Mouse (Mus musculus) heart, postnatal 0 days (tissue): Measurements from ENCODE around the gene Ntrk3. TPM values are rescaled to one million over a fixed set of nuclear protein-coding genes. Genes with fewer than 3 reads are reported as not detected.
A peak's percentile ranks its signal among the peaks of the same experiment; 100 is the strongest.

Source experiments
- ATAC-seq: fragments of 200-750 bp; cut with Nextera tagmentation; 2 replicates; pipeline ENCODE4 v1.8.0; 2017; ENCODE audit warnings: low read depth, moderate number of reproducible peaks, moderate library complexity; ENCODE audit not compliant: insufficient read depth
- DNase-seq: peaks from one replicate; pipeline ENCODE4 v3.0.0-alpha.2; 2016; ENCODE audit warnings: low spot score
- H3K27ac ChIP-seq: fragments of 300-500 bp; sonication (generic); 2 replicates; pipeline ENCODE4 v1.5.1; 2014; ENCODE audit warnings: low read depth, mild to moderate bottlenecking
- H3K27me3 ChIP-seq: fragments of 300-500 bp; sonication (generic); 2 replicates; pipeline ENCODE4 v1.6.1; 2014; ENCODE audit warnings: low read length, mixed read lengths; ENCODE audit not compliant: control insufficient read depth, insufficient read depth
- H3K36me3 ChIP-seq: fragments of 300-500 bp; sonication (generic); replicated peaks from 2 replicates; pipeline ENCODE4 v1.6.1; 2014; ENCODE audit warnings: low read length, mixed read lengths; ENCODE audit not compliant: control insufficient read depth, insufficient read depth
- H3K4me1 ChIP-seq: fragments of 300-500 bp; sonication (generic); 2 replicates; pipeline ENCODE4 v1.6.1; 2014; ENCODE audit warnings: antibody characterized with exemption; ENCODE audit not compliant: control insufficient read depth, insufficient read depth
- H3K4me2 ChIP-seq: fragments of 300-500 bp; sonication (generic); 2 replicates; pipeline ENCODE4 v1.6.1; 2014; ENCODE audit warnings: low read depth, mild to moderate bottlenecking, low read length, moderate library complexity
- H3K4me3 ChIP-seq: fragments of 300-500 bp; sonication (generic); 2 replicates; pipeline ENCODE4 v1.5.1; 2014; ENCODE audit warnings: low read depth, low read length
- H3K9ac ChIP-seq: fragments of 300-500 bp; sonication (generic); replicated peaks from 2 replicates; pipeline ENCODE4 v1.6.1; 2014; ENCODE audit warnings: low read depth, low read length, mixed read lengths
- H3K9me3 ChIP-seq: fragments of 300-500 bp; sonication (generic); replicated peaks from 2 replicates; pipeline ENCODE4 v1.6.1; 2016; ENCODE audit warnings: low read length; ENCODE audit not compliant: control insufficient read depth
- CTCF ChIP-seq: IDR thresholded peaks from 2 replicates; pipeline ENCODE4 v1.5.1; 2016; ENCODE audit warnings: antibody characterized with exemption, control low read depth, low read depth
- EP300 ChIP-seq: IDR thresholded peaks from 2 replicates; pipeline ENCODE4 v1.6.1; 2016; ENCODE audit warnings: antibody characterized with exemption, low read depth
- WGBS: fragments of 180-500 bp; shearing (Covaris S2); extraction: QIAGEN DNeasy Blood & Tissue Kit; methylation state at CpG from one replicate; pipeline ENCODE4 v1.1.7; 2014; 5-methylcytosine and 5-hydroxymethylcytosine counted together
- polyA plus RNA-seq: library from polyadenylated mRNA; unstranded; fragments of >200 nt; fragmentation: Nextera tagmentation; extraction: Ambion mirVana; gene quantifications from 2 replicates; pipeline ENCODE4 v1.2.1, GENCODE M21; 2015
- total RNA-seq: library from RNA; depleted of rRNA; stranded (reverse); fragments of >200 nt; gene quantifications from 2 replicates; pipeline ENCODE4 v1.2.3, GENCODE M21; 2014; ENCODE audit warnings: low replicate concordance

The Ntrk3 gene
- total and polyA plus RNA-seq, 2 experiments from 2014 or later, result 1.1 to 4.2 TPM

- Histone ChIP-seq H3K27ac (no peak overlapping the region), H3K36me3 (peaks cover 9% of the 10 kb centered on the region; the same call in 1 of the 2 replicates), H3K4me3 (no peak overlapping the region), H3K4me2 (no peak overlapping the region), H3K9me3 (no peaks in the 10 kb centered on the region), H3K9ac (no peak overlapping the region), H3K4me1 (no peaks in the 10 kb centered on the region), H3K27me3 (no peaks in the 10 kb centered on the region)
- WGBS, result 37% methylated on average over 7 of the region's 7 CpGs
- ATAC-seq (no peak), DNase-seq (no peak)
- TF ChIP-seq EP300 (no peak), CTCF (no peak)
Measured at GRCm38 (mm10) chr7:78769075-78769652, 31.4 kb upstream of the Ntrk3 start.

GRCm38 (mm10) chr7:78767929-78768531, 30.2 kb upstream of the Ntrk3 start:
- WGBS, result 82% methylated on average over 12 of the region's 12 CpGs
- H3K4me3 ChIP-seq, result no peak overlapping the region
- H3K36me3 ChIP-seq, result no peaks in the 10 kb centered on the region
- H3K27me3 ChIP-seq, result no peaks in the 10 kb centered on the region
- no peak for ATAC-seq
- H3K9ac ChIP-seq, result no peak overlapping the region
- no peak overlapping the region for H3K4me2 ChIP-seq
- H3K27ac ChIP-seq, result no peak overlapping the region
- no peaks in the 10 kb centered on the region for H3K4me1 ChIP-seq
- TF ChIP-seq CTCF, result no peak
- no peak for TF ChIP-seq EP300
- no peak for DNase-seq
- no peaks in the 10 kb centered on the region for H3K9me3 ChIP-seq

- DNase-seq (peak; percentile 62), ATAC-seq (0 out of 2 replicates have a peak, but pooled peaks have one; percentile 30)
- Histone ChIP-seq H3K27me3 (no peaks in the 10 kb centered on the region), H3K9me3 (no peaks in the 10 kb centered on the region), H3K27ac (no peak overlapping the region), H3K4me3 (no peak overlapping the region), H3K9ac (no peak overlapping the region), H3K4me1 (no peaks in the 10 kb centered on the region), H3K36me3 (no peaks in the 10 kb centered on the region), H3K4me2 (no peak overlapping the region)
- WGBS, result 24% methylated on average over 18 of the region's 18 CpGs
- peak; percentile 72 for TF ChIP-seq CTCF
- no peak for TF ChIP-seq EP300
Measured at GRCm38 (mm10) chr7:78766019-78766683, 28.3 kb upstream of the Ntrk3 start.

- no peaks in the 10 kb centered on the region for H3K9me3 ChIP-seq
- H3K4me1 ChIP-seq, result no peaks in the 10 kb centered on the region
- 67% methylated on average over 5 of the region's 5 CpGs for WGBS
- no peak overlapping the region for H3K4me2 ChIP-seq
- no peaks in the 10 kb centered on the region for H3K27me3 ChIP-seq
- H3K4me3 ChIP-seq, result no peak overlapping the region
- no peak for TF ChIP-seq EP300
- TF ChIP-seq CTCF, result no peak
- ATAC-seq, result no peak
- H3K27ac ChIP-seq, result no peak overlapping the region
- no peak overlapping the region for H3K9ac ChIP-seq
- H3K36me3 ChIP-seq, result no peaks in the 10 kb centered on the region
- DNase-seq, result no peak
Measured at GRCm38 (mm10) chr7:78765215-78765631, 27.4 kb upstream of the Ntrk3 start.

GRCm38 (mm10) chr7:78763801-78764200, 26.0 kb upstream of the Ntrk3 start:
- Histone ChIP-seq H3K4me1 (no peaks in the 10 kb centered on the region), H3K36me3 (no peaks in the 10 kb centered on the region), H3K9me3 (no peaks in the 10 kb centered on the region), H3K27ac (no peak overlapping the region), H3K27me3 (no peaks in the 10 kb centered on the region), H3K4me2 (no peak overlapping the region), H3K9ac (no peak overlapping the region), H3K4me3 (no peak overlapping the region)
- 86% methylated on average over 3 of the region's 3 CpGs for WGBS
- no peak for TF ChIP-seq EP300
- no peak for TF ChIP-seq CTCF
- ATAC-seq (no peak), DNase-seq (no peak)
